Mouse (Mus musculus) CH12.LX (cell line): ENCODE results near the gene Nop2. TPM values are rescaled to one million over a fixed set of nuclear protein-coding genes. Genes with fewer than 3 reads are reported as not detected.

Experiments used
- DNase-seq: peaks from one replicate; pipeline ENCODE4 v3.0.0-alpha.2; 2013; ENCODE audit errors: extremely low read depth
- H3K27ac ChIP-seq: 2 replicates; pipeline ENCODE4 v1.5.1; 2012; ENCODE audit warnings: low read depth, mild to moderate bottlenecking, control low read depth, moderate library complexity; ENCODE audit not compliant: insufficient read depth
- H3K27me3 ChIP-seq: replicated peaks from 2 replicates; pipeline ENCODE3; 2012; ENCODE audit warnings: inconsistent platforms
- H3K36me3 ChIP-seq, 2 experiments: replicated peaks in 1 of 2; 2 replicates each; pipeline versions ENCODE3 to v1.6.1; 2012; ENCODE audit warnings: inconsistent platforms in 1 of 2, low read length in 1 of 2, mild to moderate bottlenecking in 1 of 2, mixed read lengths in 1 of 2, moderate library complexity in 1 of 2; ENCODE audit not compliant: control insufficient read depth in 1 of 2, insufficient read depth in 1 of 2
- H3K4me1 ChIP-seq, 2 experiments: 2 replicates each; pipeline ENCODE4 v1.6.1; 2012; ENCODE audit warnings: inconsistent platforms in 1 of 2, moderate library complexity in 1 of 2; ENCODE audit not compliant: insufficient read depth in 2 of 2, control insufficient read depth in 1 of 2
- H3K4me2 ChIP-seq: 2 replicates; pipeline ENCODE4 v1.6.1; 2012; ENCODE audit warnings: low read depth, mild to moderate bottlenecking, control low read depth; ENCODE audit not compliant: poor library complexity, insufficient read depth, severe bottlenecking
- H3K4me3 ChIP-seq, 3 experiments: fragments of 150-350 bp in 1 of 3; sonication (generic) in 1 of 3; replicated peaks in 1 of 3; 2 replicates each; pipeline versions ENCODE3 to v1.5.1; 2011 to 2012; ENCODE audit warnings: low read depth in 2 of 3, low read length in 2 of 3, mild to moderate bottlenecking in 2 of 3, moderate library complexity in 2 of 3, control low read depth in 1 of 3, improper control_type of control experiment in 1 of 3, inconsistent platforms in 1 of 3, mixed read lengths in 1 of 3; ENCODE audit not compliant: poor library complexity in 1 of 3
- H3K79me2 ChIP-seq: replicated peaks from 2 replicates; pipeline ENCODE4 v1.6.1; 2012; ENCODE audit warnings: mild to moderate bottlenecking, moderate library complexity; ENCODE audit not compliant: control insufficient read depth, poor library complexity, insufficient read depth, severe bottlenecking; ENCODE audit errors: extremely low read depth
- H3K9ac ChIP-seq: 2 replicates; pipeline ENCODE4 v1.6.1; 2012; ENCODE audit warnings: low read depth, mild to moderate bottlenecking, control low read depth, moderate library complexity; ENCODE audit not compliant: insufficient read depth
- H3K9me3 ChIP-seq: replicated peaks from 2 replicates; pipeline ENCODE3; 2012; ENCODE audit warnings: low read length, inconsistent platforms, mixed read lengths
- CHD2 ChIP-seq: IDR thresholded peaks from 2 replicates; pipeline ENCODE4 v1.6.1; 2011; ENCODE audit warnings: low read length, improper control_type of control experiment
- E2F4 ChIP-seq: IDR thresholded peaks from 2 replicates; pipeline ENCODE4 v1.6.1; 2011; ENCODE audit warnings: low read depth, low read length, improper control_type of control experiment; ENCODE audit not compliant: insufficient replicate concordance
- ELF1 ChIP-seq: IDR thresholded peaks from 2 replicates; pipeline ENCODE4 v1.6.1; 2014; ENCODE audit warnings: low read depth, mild to moderate bottlenecking, inconsistent platforms, low read length, improper control_type of control experiment
- GABPA ChIP-seq: IDR thresholded peaks from 2 replicates; pipeline ENCODE4 v1.6.1; 2012; ENCODE audit warnings: low read depth, low read length, improper control_type of control experiment, inconsistent platforms; ENCODE audit not compliant: insufficient replicate concordance
- JUN ChIP-seq: IDR thresholded peaks from 2 replicates; pipeline ENCODE4 v1.6.1; 2011; ENCODE audit warnings: low read depth, mild to moderate bottlenecking, low read length, improper control_type of control experiment, moderate library complexity; ENCODE audit not compliant: insufficient read depth
- JUND ChIP-seq: conservative IDR thresholded peaks from 2 replicates; pipeline ENCODE4 v1.6.1; 2011; ENCODE audit warnings: low read depth, low read length, improper control_type of control experiment
- MAZ ChIP-seq: IDR thresholded peaks from 2 replicates; pipeline ENCODE4 v1.6.1; 2012; ENCODE audit warnings: low read depth, mild to moderate bottlenecking, inconsistent platforms, low read length, improper control_type of control experiment, moderate library complexity
- MXI1 ChIP-seq: IDR thresholded peaks from 2 replicates; pipeline ENCODE4 v1.6.1; 2011; ENCODE audit warnings: mild to moderate bottlenecking, low read depth, low read length, improper control_type of control experiment
- TBP ChIP-seq: conservative IDR thresholded peaks from 2 replicates; pipeline ENCODE4 v1.6.1; 2011; ENCODE audit warnings: low read depth, low read length, improper control_type of control experiment
- ZC3H11A ChIP-seq: IDR thresholded peaks from 2 replicates; pipeline ENCODE4 v1.6.1; 2012; ENCODE audit warnings: low read depth, mild to moderate bottlenecking, inconsistent platforms, low read length, improper control_type of control experiment
- dilution Hi-C: fragments of 300-500 bp; cut with MboI; formaldehyde crosslinking; loops from 2 replicates; pipeline ENCODE4 v1.14.3; 2020; ENCODE audit warnings: low sequenced_read_pairs; ENCODE audit not compliant: extremely low pct_unique_long_range_greater_than_20kb, extremely low pct_ligation_motif_present
- in situ Hi-C: fragments of 300-500 bp; cut with MboI; formaldehyde crosslinking; loops from 3 replicates; pipeline ENCODE4 v1.14.3; 2019; ENCODE audit warnings: low sequenced_read_pairs, low pct_ligation_motif_present, low pct_unique_long_range_greater_than_20kb, mixed read lengths
- polyA plus RNA-seq: library from polyadenylated mRNA; unstranded; fragments of >175 nt; gene quantifications from 2 replicates; pipeline ENCODE4 v1.2.1, GENCODE M21; 2012; ENCODE audit warnings: low read depth; ENCODE audit not compliant: insufficient read length
- total RNA-seq, 2 experiments: library from RNA; depleted of rRNA; stranded (reverse); fragments of 300-350 nt in 1 of 2; fragments of >200 nt in 1 of 2; gene quantifications; 2 replicates each; pipeline ENCODE4 v1.2.3; 2012 to 2014

Gene Nop2
- total and polyA plus RNA-seq, 3 experiments = 128 to 175 (median 154) TPM

- H3K9me3 ChIP-seq = no peaks in the 10 kb centered on the region
- in situ Hi-C loops = loop anchor here (10.0 kb wide), 1 partner anchor 52 kb away; the partner anchor contains the start of gene Acrbp
Measured at GRCm38 (mm10) chr6:125096597-125097345, 34.9 kb upstream of the Nop2 start.

GRCm38 (mm10) chr6:125097346-125097689 is 34.4 kb upstream of the Nop2 start:
- Histone ChIP-seq H3K4me1 (peaks cover 16 to 35% of the 10 kb centered on the region in 2 experiments), H3K4me2 (peak overlapping the region; percentile 86), H3K36me3 (peaks cover 45 to 48% of the 10 kb centered on the region in 2 experiments), H3K4me3 (peak overlapping the region; percentile 93 to 98 (median 94)), H3K79me2 (peaks cover 42% of the 10 kb centered on the region), H3K27me3 (no peaks in the 10 kb centered on the region)
- no peak for DNase-seq
- in situ Hi-C loops = loop anchor here (10.0 kb wide), 1 partner anchor 53 kb away; the partner anchor contains the start of gene Acrbp
- TF ChIP-seq ELF1 = no peak
- TF ChIP-seq CHD2 = no peak
- TF ChIP-seq, all 38 proteins: peak for 0
- dilution Hi-C loops = no loop called here
- H3K9ac ChIP-seq = peak overlapping the region; percentile 88
- H3K27ac ChIP-seq = peak overlapping the region; percentile 11; the same call in 1 of the 2 replicates
- H3K9me3 ChIP-seq = no peaks in the 10 kb centered on the region

More at GRCm38 (mm10) chr6:125096597-125097345, 34.9 kb upstream of the Nop2 start:
- peak; percentile 54 for DNase-seq
- peak overlapping the region; percentile 43 for H3K27ac ChIP-seq
- H3K9ac ChIP-seq = peak overlapping the region; percentile 88
- TF ChIP-seq MAZ = 0 out of 2 replicates have a peak, but pooled peaks have one; percentile 40
- TF ChIP-seq CHD2 = peak; percentile 66
- TF ChIP-seq TBP = no peak
- peak overlapping the region; percentile 86 for H3K4me2 ChIP-seq
- dilution Hi-C loops = no loop called here
- no peaks in the 10 kb centered on the region for H3K27me3 ChIP-seq
- H3K36me3 ChIP-seq = peaks cover 39 to 43% of the 10 kb centered on the region in 2 experiments
- H3K79me2 ChIP-seq = peaks cover 42% of the 10 kb centered on the region
- H3K4me3 ChIP-seq = peak overlapping the region; percentile 93 to 98 (median 94)
- H3K4me1 ChIP-seq = peaks cover 16 to 35% of the 10 kb centered on the region in 2 experiments

GRCm38 (mm10) chr6:125097951-125098350 is 33.8 kb upstream of the Nop2 start:
- Histone ChIP-seq H3K9me3 (no peaks in the 10 kb centered on the region), H3K27me3 (no peaks in the 10 kb centered on the region), H3K4me1 (peaks cover 16 to 35% of the 10 kb centered on the region in 2 experiments), H3K27ac (no peak overlapping the region), H3K79me2 (peaks cover 44% of the 10 kb centered on the region), H3K9ac (peak overlapping the region; percentile 88), H3K4me3 (peak overlapping the region; percentile 93 to 98 (median 94))
- dilution Hi-C loops = no loop called here
- in situ Hi-C loops = loop anchor here (10.0 kb wide), 1 partner anchor 53 kb away; the partner anchor contains the start of gene Acrbp
- DNase-seq = no peak
- TF ChIP-seq MXI1 = no peak
- no peak for TF ChIP-seq JUND
- TF ChIP-seq JUN = no peak
- TF ChIP-seq E2F4 = no peak
- no peak for TF ChIP-seq GABPA
- TF ChIP-seq ZC3H11A = no peak
- TF ChIP-seq, all 38 proteins: peak for 0
- Histone ChIP-seq H3K36me3 (peaks cover 50 to 54% of the 10 kb centered on the region in 2 experiments), H3K4me2 (peak overlapping the region; percentile 86)
